Mouse (Mus musculus): ENCODE measurements around the gene Ciao2a.

GRCm38 (mm10) chr9:66153594-66153993 is 27.2 kb downstream of the Ciao2a start:
- TF ChIP-seq CTCF (IDR thresholded peaks at IDR 0.05; ENCODE audit: borderline replicate concordance, control insufficient read depth, extremely low read depth, insufficient read depth, low read length, poor library complexity) (no peak), POLR2A (IDR thresholded peaks at IDR 0.05; ENCODE audit: control insufficient read depth, extremely low read depth, insufficient read depth, low read length, poor library complexity) (no peak)
